Mouse (Mus musculus) adrenal gland, postnatal 14 days (tissue): Measurements from ENCODE around the gene Mybbp1a. TPM values are rescaled to one million over a fixed set of nuclear protein-coding genes. Genes with fewer than 3 reads are reported as not detected.

Experiments
- DNase-seq: peaks from one replicate; pipeline ENCODE4 v3.0.0; 2021; ENCODE audit warnings: mixed read lengths
- total RNA-seq: library from RNA; stranded (reverse); gene quantifications from 2 replicates; pipeline ENCODE4 v1.2.3, GENCODE M21; 2021

Gene Mybbp1a
- total RNA-seq, 1 experiment from 2014 or later = 85.6 TPM

- peak; percentile 49 for DNase-seq
Measured at GRCm38 (mm10) chr11:72413016-72413415, 28.1 kb upstream of the Mybbp1a start.

GRCm38 (mm10) chr11:72413601-72414190, 27.5 kb upstream of the Mybbp1a start:
- DNase-seq = no peak

- DNase-seq = no peak
Measured at GRCm38 (mm10) chr11:72415155-72415554, 26.0 kb upstream of the Mybbp1a start.

DNA sequence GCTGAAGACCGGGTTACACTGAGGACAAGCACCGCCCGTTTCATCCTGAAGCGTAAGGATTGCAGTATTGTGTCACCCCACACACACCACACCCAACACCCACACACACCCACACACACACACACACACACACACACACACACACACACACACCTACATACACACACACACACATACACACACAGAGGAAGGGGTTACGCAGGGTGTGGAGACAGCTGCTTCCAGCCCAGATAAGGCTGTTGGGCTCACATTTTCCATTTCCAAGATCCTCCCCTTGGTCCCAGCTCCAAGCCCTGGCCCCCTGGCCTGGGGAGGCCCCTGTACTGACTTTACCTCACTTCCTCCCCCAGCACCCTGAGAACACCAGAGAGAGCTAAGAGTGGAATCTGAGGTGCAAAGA, 24.5 kb upstream of the Mybbp1a start:
- peak; percentile 9 for DNase-seq

- peak; percentile 38 for DNase-seq
Measured at GRCm38 (mm10) chr11:72417376-72417775, 23.8 kb upstream of the Mybbp1a start.

- peak; percentile 49 for DNase-seq
Measured at GRCm38 (mm10) chr11:72418227-72418626, 22.9 kb upstream of the Mybbp1a start.

- peak; percentile 2 for DNase-seq
Measured at GRCm38 (mm10) chr11:72419006-72419405, 22.1 kb upstream of the Mybbp1a start.

DNA sequence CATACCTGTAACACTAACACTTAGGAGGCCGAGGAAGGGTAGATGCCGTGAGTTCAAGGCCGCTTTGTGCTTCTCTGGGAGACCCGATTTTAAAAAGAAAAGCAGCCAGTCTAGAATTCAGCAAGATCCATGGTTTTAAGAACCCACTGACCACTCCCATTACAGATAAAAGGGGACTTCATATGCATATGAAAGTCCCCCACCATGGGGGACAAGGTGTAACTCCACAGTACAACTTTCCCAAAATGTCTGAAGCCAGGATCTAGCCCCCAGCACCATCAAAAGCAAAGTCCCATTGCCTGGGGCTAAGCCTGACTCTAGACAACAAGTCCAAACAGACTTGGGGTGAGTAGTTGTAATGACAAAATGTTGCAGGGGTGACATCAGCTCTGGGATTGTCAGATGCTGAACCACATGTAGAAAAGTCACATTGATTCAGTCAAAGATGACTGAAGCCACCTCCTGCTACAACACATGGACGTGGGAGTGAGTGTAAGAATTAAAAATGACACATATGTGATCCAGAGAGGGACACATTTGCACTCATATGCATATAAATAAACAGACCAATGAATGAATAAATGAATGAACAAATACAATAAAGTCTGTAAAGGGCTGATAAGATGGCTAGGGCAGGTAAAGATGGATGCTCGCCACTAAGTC, 20.6 kb upstream of the Mybbp1a start:
- peak; percentile 1 for DNase-seq

DNA sequence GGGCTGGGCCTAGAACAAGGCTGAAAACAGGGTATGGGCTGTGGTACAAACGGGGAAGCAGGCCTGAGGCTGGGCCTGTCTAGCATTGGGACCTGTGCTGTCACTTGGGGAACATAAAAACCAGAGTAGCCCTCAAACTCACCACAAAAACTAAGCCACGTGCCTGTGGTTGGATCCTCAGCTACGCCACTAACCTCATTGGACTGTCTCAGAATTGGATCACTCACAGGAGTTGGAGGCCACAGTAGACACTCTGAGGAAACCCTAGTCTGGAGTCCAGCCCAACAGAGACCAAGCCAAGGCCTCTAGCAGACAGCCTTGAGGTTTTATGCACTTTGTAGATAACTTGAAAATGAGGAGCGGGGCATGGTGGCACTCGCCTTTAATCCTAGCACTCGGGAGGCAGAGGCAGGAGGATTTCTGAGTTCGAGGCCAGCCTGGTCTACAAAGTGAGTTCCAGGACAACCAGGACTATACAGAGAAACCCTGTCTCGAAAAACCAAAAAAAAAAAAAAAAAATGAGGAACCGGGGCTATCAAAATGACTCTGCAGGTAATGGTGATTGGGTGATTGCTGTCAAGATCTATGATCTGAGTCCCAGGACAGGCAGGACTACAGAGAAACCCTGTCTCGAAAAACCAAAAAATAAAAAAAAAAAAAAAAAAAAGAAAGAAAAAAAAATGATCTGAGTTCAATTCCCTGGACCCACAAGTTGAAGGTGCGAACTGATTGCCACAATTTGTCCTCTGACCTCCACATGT, 19.5 kb upstream of the Mybbp1a start:
- DNase-seq = peak; percentile 75

DNA sequence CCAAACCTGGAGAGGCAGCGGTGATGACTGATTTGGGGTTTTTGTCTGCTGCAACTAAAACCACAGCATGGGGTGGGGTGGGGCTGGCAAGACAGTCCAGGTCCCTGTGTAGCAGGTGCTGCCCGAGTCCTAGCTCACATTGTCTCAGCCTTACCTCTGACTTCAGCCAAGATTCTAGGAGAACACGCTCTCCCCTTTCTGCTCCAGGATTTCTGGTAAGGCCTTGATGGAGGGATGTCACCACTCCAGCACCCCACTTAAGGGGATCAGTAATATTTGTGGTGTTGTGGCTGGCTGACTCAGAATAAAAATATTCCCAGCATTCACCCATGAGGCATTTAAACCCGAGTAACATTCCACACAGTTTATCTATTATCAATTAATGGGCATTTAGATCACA, 17.5 kb upstream of the Mybbp1a start:
- peak; percentile 1 for DNase-seq

DNA sequence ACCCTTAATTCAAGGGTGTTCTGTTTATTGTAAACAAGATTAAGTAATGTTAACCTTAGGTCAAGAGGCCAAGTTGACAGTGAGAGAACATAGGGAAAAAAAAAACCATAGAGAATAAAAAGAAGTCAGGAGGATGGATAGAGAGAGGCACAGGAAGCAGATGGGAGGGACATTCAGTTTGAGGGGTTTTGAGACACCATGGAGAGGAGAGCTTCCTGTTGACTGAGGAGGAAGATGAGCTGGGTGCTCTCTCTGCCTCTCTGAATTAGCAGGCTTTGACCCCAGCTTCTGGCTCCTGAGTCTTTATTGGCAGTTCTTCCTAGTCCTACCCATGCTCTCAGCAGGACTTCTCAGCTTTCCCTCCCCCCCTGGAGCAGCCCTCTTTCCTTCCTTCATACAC, 16.0 kb upstream of the Mybbp1a start:
- DNase-seq = peak; percentile 0

DNA sequence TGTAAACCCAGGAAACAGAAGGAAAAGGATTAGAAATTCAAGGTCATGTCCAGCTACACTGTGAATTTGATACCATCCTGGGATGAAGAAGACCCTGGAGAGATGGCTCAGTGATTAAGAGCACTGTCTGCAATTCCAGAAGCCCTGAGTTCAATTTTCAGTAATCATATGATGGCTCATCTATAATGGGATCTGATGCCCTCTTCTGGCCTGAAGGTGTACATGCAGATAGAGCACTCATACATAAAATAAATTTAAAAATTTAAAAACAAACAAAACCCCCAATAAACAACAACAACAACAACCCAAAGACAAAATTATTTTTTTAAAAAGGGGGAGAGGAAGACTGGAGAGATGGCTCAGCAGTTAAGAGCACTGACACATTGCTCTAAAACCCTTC, 14.3 kb upstream of the Mybbp1a start:
- DNase-seq = peak; percentile 6

DNA sequence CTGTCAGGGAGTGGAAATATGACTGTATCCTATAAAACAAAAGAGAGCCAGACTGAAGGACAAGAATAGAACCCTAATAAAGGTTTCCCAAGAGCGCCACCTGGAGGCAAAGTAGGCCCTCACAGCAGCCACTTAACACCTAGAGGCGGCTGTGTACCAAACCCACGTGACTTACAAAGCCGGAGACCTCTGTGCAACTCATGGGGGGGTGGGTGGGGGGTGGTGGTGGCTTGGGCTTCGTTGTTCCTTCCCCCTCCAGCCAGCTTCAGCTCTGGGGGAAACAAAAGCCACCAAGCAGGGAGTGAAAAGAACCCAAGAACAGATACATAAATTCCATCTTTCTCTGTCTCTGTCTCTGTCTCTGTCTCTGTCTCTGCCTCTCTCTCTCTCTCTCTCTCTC, 12.5 kb upstream of the Mybbp1a start:
- DNase-seq = peak; percentile 89

DNA sequence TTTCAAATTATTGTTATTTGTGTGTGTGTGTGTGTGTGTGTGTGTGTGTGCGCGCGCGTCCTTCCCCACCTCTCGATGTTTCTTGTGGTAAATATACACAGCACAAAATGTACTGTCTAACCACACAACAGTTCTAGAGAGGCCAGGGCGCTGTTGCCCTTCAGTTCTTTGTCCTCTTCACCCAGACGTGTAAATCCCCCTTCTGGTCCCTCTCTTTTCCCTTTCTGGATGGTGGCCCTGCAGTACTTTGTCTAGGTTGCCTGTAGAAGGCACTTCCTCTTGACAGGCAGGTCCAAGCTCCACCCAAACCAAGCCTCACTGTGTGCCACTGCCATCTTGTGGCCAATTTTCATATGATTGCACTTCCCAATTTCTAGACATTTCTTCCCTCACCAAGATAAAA, 11.9 kb upstream of the Mybbp1a start:
- DNase-seq = peak; percentile 85

- peak; percentile 2 for DNase-seq
Measured at GRCm38 (mm10) chr11:72430311-72431068, 10.7 kb upstream of the Mybbp1a start.

DNA sequence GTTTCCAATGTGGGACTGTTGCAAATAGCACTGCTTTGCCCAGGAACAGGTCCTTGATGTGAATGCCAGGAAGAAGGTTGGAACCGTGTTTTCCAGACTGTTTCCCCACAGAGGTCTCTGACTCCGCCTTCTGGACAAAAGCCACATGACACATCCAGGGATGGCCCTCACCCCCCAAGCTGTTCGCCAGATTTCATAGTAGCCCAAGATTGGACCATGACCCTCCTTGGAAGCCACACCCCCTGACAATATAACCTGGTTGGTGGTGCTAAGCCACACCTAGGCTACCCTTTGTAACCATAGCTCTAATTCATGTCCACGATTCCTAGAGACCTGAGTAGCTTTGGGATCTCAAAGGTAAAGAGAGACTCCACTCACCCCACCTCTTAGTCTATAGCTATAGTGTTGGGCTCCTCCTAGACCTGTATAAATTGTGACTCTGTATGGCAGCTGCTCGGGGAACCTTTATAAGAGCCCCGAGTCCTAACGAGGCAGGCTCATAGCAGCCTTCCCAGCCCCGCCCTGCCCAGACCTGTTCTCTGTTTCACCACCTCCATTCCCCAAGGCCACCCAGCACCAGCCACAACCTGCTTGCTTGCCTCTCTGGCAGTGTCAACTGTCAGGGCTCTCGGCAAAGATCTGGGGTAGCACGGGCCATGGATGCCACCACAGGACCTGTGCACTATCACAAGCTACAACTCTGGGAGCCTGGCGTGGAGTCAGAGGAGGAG, 6.0 kb upstream of the Mybbp1a start, which contains the start of gene Ggt6:
Gene Ggt6 (plus strand): TSS at position 564 of the 731 bp plus-strand sequence.
- peak; percentile 84 for DNase-seq

- peak; percentile 89 for DNase-seq
Measured at GRCm38 (mm10) chr11:72435694-72436045, 5.5 kb upstream of the Mybbp1a start.

DNA sequence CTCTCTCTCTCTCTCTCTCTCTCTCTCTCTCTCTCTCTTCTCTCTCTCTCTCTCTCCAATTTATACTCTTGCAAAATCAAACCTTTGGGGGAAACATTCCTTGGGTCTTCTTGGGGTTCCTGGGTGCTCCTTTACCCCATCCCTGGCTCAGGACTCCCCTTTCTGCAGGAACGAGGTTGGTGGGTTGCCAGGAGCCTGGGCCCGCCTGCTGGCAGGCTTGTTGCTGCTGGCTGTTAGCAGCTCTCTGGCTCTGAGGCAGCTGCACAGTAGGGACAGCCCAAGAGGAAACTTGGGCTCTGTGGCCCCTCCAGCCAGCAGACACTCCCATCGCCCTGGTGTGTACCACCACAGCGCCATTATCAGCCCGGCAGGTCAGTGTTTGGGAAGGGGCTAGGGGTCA, 4.9 kb upstream of the Mybbp1a start:
- DNase-seq = peak; percentile 80

DNA sequence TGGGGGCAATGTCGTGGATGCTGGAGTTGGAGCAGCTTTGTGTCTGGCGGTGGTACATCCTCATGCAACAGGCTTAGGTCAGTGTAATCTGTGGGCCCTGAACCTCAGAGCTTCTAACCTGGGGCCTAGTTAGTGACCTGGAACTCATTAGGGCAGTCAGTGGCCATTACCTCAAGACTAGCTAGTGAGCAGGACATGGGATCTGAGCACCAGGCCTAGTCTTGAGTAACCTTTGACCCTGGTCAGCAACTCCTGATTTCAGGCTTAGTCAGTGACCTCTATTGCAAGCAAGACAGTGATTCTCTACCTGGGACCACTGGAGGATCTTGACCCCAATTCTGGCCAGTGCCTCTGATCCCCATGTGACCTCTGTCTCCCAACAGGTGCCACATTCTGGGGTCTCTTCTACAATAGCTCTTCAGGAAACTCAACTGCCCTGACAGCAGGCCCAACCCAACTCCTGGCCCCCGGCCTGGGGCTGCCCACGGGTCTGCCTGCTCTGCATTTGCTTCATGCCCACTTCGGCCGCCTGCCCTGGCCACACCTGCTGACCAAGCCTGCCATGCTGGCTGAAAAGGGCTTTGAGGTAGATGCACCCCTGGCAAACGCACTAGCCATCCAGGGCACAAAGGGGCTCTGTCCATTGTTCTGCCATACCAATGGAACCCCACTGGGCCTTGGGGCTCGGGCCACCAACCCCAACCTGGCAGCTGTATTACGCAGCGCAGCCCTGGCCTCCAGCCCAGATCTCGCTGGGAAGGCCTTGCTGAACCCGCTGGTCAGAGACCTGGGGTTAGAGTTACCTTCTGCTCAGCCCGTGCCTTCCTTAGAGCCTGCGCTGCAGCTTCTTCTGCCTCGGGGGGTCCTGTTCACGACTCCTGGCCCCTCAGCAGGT, 4.2 kb upstream of the Mybbp1a start:
- DNase-seq = peak; percentile 75

DNA sequence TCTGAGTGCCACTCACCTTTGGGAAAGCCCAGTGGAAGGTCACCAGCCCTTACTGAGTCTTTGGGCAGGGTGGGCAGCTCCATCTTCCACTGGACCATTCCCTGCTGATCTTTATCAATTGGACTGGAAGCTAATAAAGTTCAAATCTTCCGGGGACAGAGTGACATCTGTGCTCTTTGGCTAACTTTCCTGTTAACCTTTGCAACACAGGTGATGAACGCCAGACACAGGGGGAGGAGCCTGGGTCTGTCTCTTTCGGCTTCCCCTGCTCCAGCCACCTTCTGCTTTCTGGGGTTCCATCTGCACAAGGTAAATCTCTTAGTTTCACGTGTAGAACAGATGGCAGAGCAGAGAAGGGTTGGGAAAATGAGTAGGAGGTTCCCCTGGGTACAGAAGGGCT, 2.7 kb upstream of the Mybbp1a start:
- peak; percentile 5 for DNase-seq

DNA sequence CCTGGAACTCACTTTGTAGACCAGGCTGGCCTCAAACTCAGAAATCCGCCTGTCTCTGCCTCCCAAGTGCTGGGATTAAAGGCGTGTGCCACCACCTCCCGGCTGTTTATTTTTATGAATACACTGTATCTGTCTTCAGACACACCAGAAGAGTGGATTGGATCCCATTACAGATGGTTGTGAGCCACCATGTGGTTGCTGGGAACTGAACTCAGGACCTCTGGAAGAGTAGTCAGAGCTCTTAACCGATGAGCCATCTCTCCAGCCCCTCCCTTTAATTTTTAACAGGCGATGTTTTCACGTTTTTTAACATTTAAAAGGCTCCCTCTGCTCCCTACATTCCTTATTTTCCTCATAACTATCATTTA, 574 bp upstream of the Mybbp1a start:
- peak; percentile 5 for DNase-seq
